Mouse (Mus musculus): ENCODE data around the gene Aipl1. TPM values are rescaled to one million over a fixed set of nuclear protein-coding genes. Genes with fewer than 3 reads are reported as not detected.

Aipl1 gene
- total and polyA plus RNA-seq, 3 experiments: 0.71 to 0.93 (median 0.81) TPM

DNA sequence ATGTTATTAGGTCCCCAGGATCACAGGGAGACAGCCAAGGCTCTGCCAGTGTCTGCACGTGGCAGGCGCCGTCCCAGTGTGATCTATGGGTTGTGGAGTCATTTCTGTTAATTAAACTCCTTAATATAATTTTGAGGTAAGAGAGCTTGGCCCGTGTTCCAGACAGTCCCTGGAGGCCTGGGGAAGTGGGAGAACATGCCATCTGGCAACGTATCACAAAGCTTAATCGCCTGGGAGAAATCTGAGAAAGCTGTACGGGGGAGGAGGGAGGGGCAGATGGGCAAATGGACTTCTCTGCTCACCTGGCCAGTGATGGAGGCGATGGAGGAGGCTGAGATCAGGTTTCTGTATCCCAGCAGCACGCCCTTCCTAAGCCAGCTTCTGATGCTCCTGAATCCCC lies 34.1 kb downstream of the Aipl1 start:
- no peaks in the 10 kb centered on the region for H3K36me3 ChIP-seq (replicated peaks in 1 of 2; ENCODE audit: control insufficient read depth in 1 of 2, insufficient read depth in 1 of 2, low read length in 1 of 2)

DNA sequence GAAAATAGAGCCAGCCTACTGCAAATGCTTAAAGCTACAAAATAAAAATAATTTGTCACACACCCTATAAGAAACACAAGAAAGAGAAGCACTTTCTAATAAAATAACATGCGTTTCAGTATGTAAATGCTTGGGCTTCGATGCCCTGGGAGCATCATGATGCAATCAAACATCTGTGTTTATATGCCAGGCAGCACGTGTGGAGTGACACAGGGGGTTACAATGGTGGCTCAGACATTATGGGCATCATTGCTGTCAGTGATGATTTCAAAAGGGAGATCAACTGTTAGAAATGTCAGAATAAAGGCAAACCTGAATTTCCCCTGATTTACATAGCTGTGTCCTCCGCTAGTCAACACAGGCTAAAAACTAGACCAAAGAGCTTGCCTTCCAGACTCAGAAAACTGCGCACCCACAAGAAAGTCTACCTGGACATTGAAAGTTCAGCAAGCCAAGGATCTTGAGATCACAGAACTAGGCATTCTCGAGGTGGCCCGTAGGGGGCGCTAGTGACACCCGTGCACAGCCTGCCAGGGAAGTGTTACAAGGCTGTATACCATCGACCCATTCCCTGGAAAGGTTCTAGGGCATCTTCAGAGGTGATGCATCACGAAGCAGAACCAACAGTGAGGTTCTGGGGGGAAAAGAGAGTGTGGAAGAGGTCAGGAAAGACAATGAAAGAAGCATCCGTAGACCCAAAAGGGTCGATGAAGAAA lies 35.0 kb downstream of the Aipl1 start:
- Histone ChIP-seq H3K27me3 (replicated peaks) (no peaks in the 10 kb centered on the region), H3K4me1 (ENCODE audit: control insufficient read depth in 1 of 2, insufficient read depth in 2 of 2) (peaks cover 10 to 51% of the 10 kb centered on the region in 2 experiments), H3K27ac (ENCODE audit: insufficient read depth, low read depth) (no peak overlapping the region), H3K9me3 (replicated peaks; ENCODE audit: low read length) (no peaks in the 10 kb centered on the region), H3K4me3 (replicated peaks in 1 of 3; ENCODE audit: low read depth in 2 of 3, low read length in 2 of 3, poor library complexity in 1 of 3) (no peak overlapping the region), H3K79me2 (replicated peaks; ENCODE audit: control insufficient read depth, extremely low read depth, insufficient read depth, poor library complexity, severe bottlenecking) (no peaks in the 10 kb centered on the region), H3K4me2 (ENCODE audit: insufficient read depth, low read depth, poor library complexity, severe bottlenecking) (no peak overlapping the region), H3K9ac (ENCODE audit: insufficient read depth, low read depth) (no peak overlapping the region; the same call in 1 of the 2 replicates), H3K36me3 (replicated peaks in 1 of 2; ENCODE audit: control insufficient read depth in 1 of 2, insufficient read depth in 1 of 2, low read length in 1 of 2) (no peaks in the 10 kb centered on the region)
- peak; percentile 71 for DNase-seq (ENCODE audit: extremely low read depth)
- in situ Hi-C loops (cut with MboI; ENCODE audit: low pct_ligation_motif_present, low pct_unique_long_range_greater_than_20kb, low sequenced_read_pairs): no loop called here
- dilution Hi-C loops (cut with MboI; ENCODE audit: extremely low pct_ligation_motif_present, extremely low pct_unique_long_range_greater_than_20kb, low sequenced_read_pairs): no loop called here
- TF ChIP-seq MAZ (IDR thresholded peaks at IDR 0.05; ENCODE audit: low read depth, low read length) (no peak), E2F4 (IDR thresholded peaks at IDR 0.05; ENCODE audit: insufficient replicate concordance, low read depth, low read length) (no peak), MEF2A (IDR thresholded peaks at IDR 0.05; ENCODE audit: borderline replicate concordance, low read depth, low read length) (no peak), ZKSCAN1 (IDR thresholded peaks at IDR 0.05; ENCODE audit: borderline replicate concordance, low read depth, low read length) (no peak), USF1 (IDR thresholded peaks at IDR 0.05; ENCODE audit: low read depth, low read length) (no peak), SIN3A (IDR thresholded peaks at IDR 0.05; ENCODE audit: low read length) (no peak), ZNF384 (IDR thresholded peaks at IDR 0.05; ENCODE audit: low read depth, low read length) (no peak), RAD21 (IDR thresholded peaks at IDR 0.05; ENCODE audit: low read depth, low read length) (peak; percentile 53), ZMIZ1 (IDR thresholded peaks at IDR 0.05; ENCODE audit: low read depth, low read length) (no peak), PAX5 (IDR thresholded peaks at IDR 0.05; ENCODE audit: low read length) (no peak), EP300 (IDR thresholded peaks at IDR 0.05; ENCODE audit: low read length) (no peak; the same call in 1 of the 2 replicates), TBP (conservative IDR thresholded peaks at IDR 0.05; ENCODE audit: low read depth, low read length) (no peak), GABPA (IDR thresholded peaks at IDR 0.05; ENCODE audit: insufficient replicate concordance, low read depth, low read length) (no peak), ZC3H11A (IDR thresholded peaks at IDR 0.05; ENCODE audit: low read depth, low read length) (no peak), JUN (IDR thresholded peaks at IDR 0.05; ENCODE audit: insufficient read depth, low read depth, low read length) (no peak), HCFC1 (IDR thresholded peaks at IDR 0.05; ENCODE audit: low read depth, low read length) (no peak), USF2 (conservative IDR thresholded peaks at IDR 0.05; ENCODE audit: low read depth, low read length) (no peak), POLR2AphosphoS2 (IDR thresholded peaks at IDR 0.05; ENCODE audit: low read depth, low read length) (no peak), NELFE (IDR thresholded peaks at IDR 0.05; ENCODE audit: low read depth, low read length) (peak; percentile 50; the same call in 1 of the 2 replicates), TCF12 (IDR thresholded peaks at IDR 0.05; ENCODE audit: low read depth, low read length) (peak; percentile 30; the same call in 1 of the 2 replicates), MAFK (IDR thresholded peaks at IDR 0.05; ENCODE audit: insufficient replicate concordance, low read length) (no peak), MXI1 (IDR thresholded peaks at IDR 0.05; ENCODE audit: low read depth, low read length) (no peak), CHD2 (IDR thresholded peaks at IDR 0.05; ENCODE audit: low read length) (no peak), ELF1 (IDR thresholded peaks at IDR 0.05; ENCODE audit: low read depth, low read length) (no peak), MAX (IDR thresholded peaks at IDR 0.05; ENCODE audit: low read length) (no peak), SMC3 (IDR thresholded peaks at IDR 0.05; ENCODE audit: low read depth, low read length) (peak; percentile 76), CHD1 (IDR thresholded peaks at IDR 0.05; ENCODE audit: low read depth, low read length) (no peak), POLR2A (IDR thresholded peaks at IDR 0.05; ENCODE audit: low read depth, low read length) (no peak), IRF4 (IDR thresholded peaks at IDR 0.05; ENCODE audit: low read depth, low read length) (0 out of 2 replicates have a peak, but pooled peaks have one; percentile 18), RCOR1 (conservative IDR thresholded peaks at IDR 0.05; ENCODE audit: low read depth, low read length) (no peak), ETS1 (conservative IDR thresholded peaks at IDR 0.05; ENCODE audit: low read depth, low read length) (no peak; the same call in 1 of the 2 replicates), CTCF (conservative IDR thresholded peaks at IDR 0.05 in 1 of 2, IDR thresholded peaks at IDR 0.05 in 1 of 2; ENCODE audit: low read depth in 2 of 2, low read length in 2 of 2) (peak; percentile 93 to 94)

More for the DNA sequence above, 34.1 kb downstream of the Aipl1 start:
- in situ Hi-C loops (cut with MboI; ENCODE audit: low pct_ligation_motif_present, low pct_unique_long_range_greater_than_20kb, low sequenced_read_pairs): no loop called here
- Histone ChIP-seq H3K4me1 (ENCODE audit: control insufficient read depth in 1 of 2, insufficient read depth in 2 of 2) (peaks cover 10 to 53% of the 10 kb centered on the region in 2 experiments), H3K9me3 (replicated peaks; ENCODE audit: low read length) (no peaks in the 10 kb centered on the region), H3K27ac (ENCODE audit: insufficient read depth, low read depth) (no peak overlapping the region), H3K9ac (ENCODE audit: insufficient read depth, low read depth) (no peak overlapping the region), H3K79me2 (replicated peaks; ENCODE audit: control insufficient read depth, extremely low read depth, insufficient read depth, poor library complexity, severe bottlenecking) (no peaks in the 10 kb centered on the region), H3K4me2 (ENCODE audit: insufficient read depth, low read depth, poor library complexity, severe bottlenecking) (no peak overlapping the region), H3K4me3 (replicated peaks in 1 of 3; ENCODE audit: low read depth in 2 of 3, low read length in 2 of 3, poor library complexity in 1 of 3) (no peak overlapping the region), H3K27me3 (replicated peaks) (no peaks in the 10 kb centered on the region)
- no peak for DNase-seq (ENCODE audit: extremely low read depth)
- dilution Hi-C loops (cut with MboI; ENCODE audit: extremely low pct_ligation_motif_present, extremely low pct_unique_long_range_greater_than_20kb, low sequenced_read_pairs): no loop called here
- TF ChIP-seq MAZ (IDR thresholded peaks at IDR 0.05; ENCODE audit: low read depth, low read length) (no peak), HCFC1 (IDR thresholded peaks at IDR 0.05; ENCODE audit: low read depth, low read length) (no peak), MEF2A (IDR thresholded peaks at IDR 0.05; ENCODE audit: borderline replicate concordance, low read depth, low read length) (no peak)

All from CH12.LX (cell line).